13 mouse cellular contexts compared by ENCODE assay signal in genomic region chr14:26697912-26698311, GRCm38 (mm10). TPM values are rescaled to one million over a fixed set of nuclear protein-coding genes. Genes with fewer than 3 reads are reported as not detected.
DNase-seq lines count a peak whose midpoint lies in the region; ATAC-seq and TF ChIP-seq lines count a peak whose summit lies in the region.
"Had no signal": no experiment of that assay in that cellular context is flagged by ENCODE, and none has a peak within 500 bp of the region (broad histone marks: within the 10 kb centered on the region; RNA-seq: fewer than 3 reads in every experiment).

No protein-coding gene starts in this region.

- H3K4me3 ChIP-seq in embryonic facial prominence, embryonic 11.5 days (ENCODE audit: low read depth, low read length), result no peak overlapping the region
- no peak overlapping the region for H3K4me3 ChIP-seq in embryonic facial prominence, embryonic 10.5 days
- H3K4me3 ChIP-seq in lung, embryonic 14.5 days (ENCODE audit: low read depth, low read length), result no peak overlapping the region
- no peak overlapping the region for H3K4me3 ChIP-seq in stomach, postnatal 0 days (ENCODE audit: low read depth, low read length)
- H3K4me3 ChIP-seq: midbrain, embryonic 10.5 days had no signal

- H3K27me3 ChIP-seq in embryonic facial prominence, embryonic 11.5 days (ENCODE audit: control insufficient read depth, insufficient read depth, low read length), result no peaks in the 10 kb centered on the region
- no peaks in the 10 kb centered on the region for H3K27me3 ChIP-seq in embryonic facial prominence, embryonic 10.5 days (replicated peaks; ENCODE audit: low read depth, poor library complexity, severe bottlenecking)
- H3K27me3 ChIP-seq in lung, embryonic 14.5 days (ENCODE audit: insufficient read depth, low read length), result no peaks in the 10 kb centered on the region
- H3K27me3 ChIP-seq in stomach, postnatal 0 days (ENCODE audit: control insufficient read depth, insufficient read depth, low read length), result no peaks in the 10 kb centered on the region

- H3K36me3 ChIP-seq in embryonic facial prominence, embryonic 11.5 days (replicated peaks; ENCODE audit: control insufficient read depth, insufficient read depth, low read depth, low read length), result no peaks in the 10 kb centered on the region
- H3K36me3 ChIP-seq in embryonic facial prominence, embryonic 10.5 days (replicated peaks), result no peaks in the 10 kb centered on the region
- no peaks in the 10 kb centered on the region for H3K36me3 ChIP-seq in lung, embryonic 14.5 days (ENCODE audit: insufficient read depth)
- H3K36me3 ChIP-seq in stomach, postnatal 0 days (ENCODE audit: control insufficient read depth, insufficient read depth, low read length), result no peaks in the 10 kb centered on the region
- H3K36me3 ChIP-seq: G1E; midbrain, embryonic 10.5 days had no signal

- peak; percentile 49 for TF ChIP-seq CTCF in lung, embryonic 14.5 days (IDR thresholded peaks at IDR 0.05; ENCODE audit: low read depth)
- TF ChIP-seq CTCF in stomach, postnatal 0 days (IDR thresholded peaks at IDR 0.05; ENCODE audit: low read depth), result peak; percentile 68

- peak; percentile 43 for DNase-seq in embryonic facial prominence, embryonic 11.5 days (ENCODE audit: low spot score)
- DNase-seq in embryonic facial prominence, embryonic 10.5 days (ENCODE audit: low spot score), result no peak
- peak; percentile 48 for DNase-seq in lung, embryonic 14.5 days
- no peak for DNase-seq in lung, postnatal 25 days (ENCODE audit: low spot score)
- DNase-seq in c-Kit-positive CD71-positive TER-119-positive erythroid progenitor cells, embryonic 14.5 days (ENCODE audit: low spot score), result peak; percentile 37
- DNase-seq in stomach, postnatal 0 days (ENCODE audit: low spot score), result no peak
- no peak for DNase-seq in B cell, adult 2 months
- DNase-seq in cerebellum, adult 9-10 months, result no peak
- DNase-seq: kidney, adult 9 months had no signal

- no peaks in the 10 kb centered on the region for H3K4me1 ChIP-seq in embryonic facial prominence, embryonic 11.5 days (ENCODE audit: control insufficient read depth, insufficient read depth, low read length)
- no peaks in the 10 kb centered on the region for H3K4me1 ChIP-seq in embryonic facial prominence, embryonic 10.5 days
- no peaks in the 10 kb centered on the region for H3K4me1 ChIP-seq in lung, embryonic 14.5 days (ENCODE audit: insufficient read depth)
- H3K4me1 ChIP-seq in stomach, postnatal 0 days (replicated peaks; ENCODE audit: control insufficient read depth, insufficient read depth), result no peaks in the 10 kb centered on the region
- H3K4me1 ChIP-seq: midbrain, embryonic 10.5 days had no signal

- H3K27ac ChIP-seq in embryonic facial prominence, embryonic 11.5 days (replicated peaks; ENCODE audit: low read depth, low read length), result no peak overlapping the region
- no peak overlapping the region for H3K27ac ChIP-seq in embryonic facial prominence, embryonic 10.5 days (replicated peaks)
- H3K27ac ChIP-seq in lung, embryonic 14.5 days (ENCODE audit: low read depth), result no peak overlapping the region
- no peak overlapping the region for H3K27ac ChIP-seq in stomach, postnatal 0 days (replicated peaks)
- H3K27ac ChIP-seq: midbrain, embryonic 10.5 days had no signal

- no peaks in the 10 kb centered on the region for H3K9me3 ChIP-seq in embryonic facial prominence, embryonic 11.5 days (replicated peaks; ENCODE audit: control insufficient read depth, low read length)
- no peaks in the 10 kb centered on the region for H3K9me3 ChIP-seq in embryonic facial prominence, embryonic 10.5 days
- no peaks in the 10 kb centered on the region for H3K9me3 ChIP-seq in lung, embryonic 14.5 days (ENCODE audit: low read depth, low read length)
- H3K9me3 ChIP-seq in stomach, postnatal 0 days (ENCODE audit: control insufficient read depth, low read length), result no peaks in the 10 kb centered on the region
- H3K9me3 ChIP-seq: G1E; midbrain, embryonic 10.5 days had no signal

- no peak for ATAC-seq in embryonic facial prominence, embryonic 11.5 days (replicated peaks; ENCODE audit: insufficient number of reproducible peaks, low FRiP score, low TSS enrichment, low read depth)
- ATAC-seq in lung, embryonic 14.5 days (ENCODE audit: insufficient read depth), result no peak
- ATAC-seq in stomach, postnatal 0 days (ENCODE audit: low FRiP score, low TSS enrichment), result no peak

- no peak overlapping the region for H3K9ac ChIP-seq in embryonic facial prominence, embryonic 11.5 days (replicated peaks; ENCODE audit: low read length)
- H3K9ac ChIP-seq in lung, embryonic 14.5 days, result no peak overlapping the region
- H3K9ac ChIP-seq in stomach, postnatal 0 days (ENCODE audit: low read length), result no peak overlapping the region

- H3K4me2 ChIP-seq in embryonic facial prominence, embryonic 11.5 days (ENCODE audit: low read depth, low read length), result no peak overlapping the region
- H3K4me2 ChIP-seq in lung, embryonic 14.5 days, result no peak overlapping the region
- H3K4me2 ChIP-seq in stomach, postnatal 0 days (replicated peaks; ENCODE audit: low read depth), result no peak overlapping the region

- TF ChIP-seq EP300 in stomach, postnatal 0 days (optimal IDR thresholded peaks at IDR 0.05), result no peak

RNA-seq across cellular contexts. Expression of gene Dnah12, which starts 4.8 kb away (rescaled TPM):
- polyA plus RNA-seq in embryonic facial prominence, embryonic 11.5 days (2014; fragmentation: Nextera tagmentation; extraction: Ambion mirVana), result 0.04 TPM in 1 of 2 replicates, not detected in the other
- not detected in 2 replicates for polyA plus RNA-seq in embryonic facial prominence, embryonic 10.5 days (2016; fragmentation: Nextera tagmentation; extraction: Ambion mirVana)
- 0.11 and 0.15 TPM in 2 replicates for polyA plus RNA-seq in lung, embryonic 14.5 days (2014; fragmentation: Nextera tagmentation; extraction: Ambion mirVana)
- polyA plus RNA-seq in stomach, postnatal 0 days (2015; fragmentation: Nextera tagmentation; extraction: Ambion mirVana), result 0.01 and 0.02 TPM in 2 replicates
- polyA plus RNA-seq: G1E; limb, embryonic 11.5 days; stomach, embryonic 14.5 days had no signal

RNA-seq across cellular contexts. Expression of gene Pde12, which starts 28.2 kb away (rescaled TPM):
- polyA plus RNA-seq in embryonic facial prominence, embryonic 11.5 days (2014; fragmentation: Nextera tagmentation; extraction: Ambion mirVana), result 12.4 and 13.4 TPM in 2 replicates
- 11.6 and 12.5 TPM in 2 replicates for polyA plus RNA-seq in embryonic facial prominence, embryonic 10.5 days (2016; fragmentation: Nextera tagmentation; extraction: Ambion mirVana)
- 10.6 and 11.5 TPM in 2 replicates for polyA plus RNA-seq in lung, embryonic 14.5 days (2014; fragmentation: Nextera tagmentation; extraction: Ambion mirVana)
- polyA plus RNA-seq in stomach, postnatal 0 days (2015; fragmentation: Nextera tagmentation; extraction: Ambion mirVana), result 9.3 and 9.8 TPM in 2 replicates

Comparison
In these comparisons a context has a peak if more than half of its experiments do, and no peak if none do; other contexts are left out.
1. DNase-seq: peak in embryonic facial prominence, embryonic 11.5 days (single experiment), lung, embryonic 14.5 days (single experiment) and c-Kit-positive CD71-positive TER-119-positive erythroid progenitor cells, embryonic 14.5 days (single experiment); none in embryonic facial prominence, embryonic 10.5 days (single experiment), lung, postnatal 25 days (single experiment), stomach, postnatal 0 days (single experiment), B cell, adult 2 months (0 of 2) and cerebellum, adult 9-10 months (single experiment).